Mouse (Mus musculus) testis, postnatal 14 days (tissue): ENCODE data around the gene A030003K21Rik.

ENCODE experiments used
- DNase-seq: peaks from one replicate; pipeline ENCODE4 v3.0.0; 2021; ENCODE audit warnings: low spot score

Gene A030003K21Rik

DNA sequence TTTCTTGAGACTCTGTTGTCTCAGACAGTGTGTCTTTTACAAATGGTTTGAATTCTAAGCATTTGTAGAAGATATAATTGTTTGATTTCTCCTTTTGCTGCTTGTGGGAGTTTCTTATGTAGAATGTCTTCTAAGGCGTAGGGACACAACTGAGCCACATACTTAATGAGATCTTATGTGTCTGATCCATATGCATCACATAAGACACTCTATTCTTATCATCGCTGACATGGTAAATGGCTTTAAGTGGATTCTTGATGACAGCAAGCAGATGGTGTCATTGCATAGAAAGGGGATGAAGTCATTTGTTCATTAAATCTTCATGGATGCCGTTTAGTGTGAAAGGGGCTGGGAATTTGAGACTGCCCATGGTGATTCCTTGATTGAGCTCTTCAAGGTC, 37.3 kb downstream of the A030003K21Rik start:
- no peak for DNase-seq

DNA sequence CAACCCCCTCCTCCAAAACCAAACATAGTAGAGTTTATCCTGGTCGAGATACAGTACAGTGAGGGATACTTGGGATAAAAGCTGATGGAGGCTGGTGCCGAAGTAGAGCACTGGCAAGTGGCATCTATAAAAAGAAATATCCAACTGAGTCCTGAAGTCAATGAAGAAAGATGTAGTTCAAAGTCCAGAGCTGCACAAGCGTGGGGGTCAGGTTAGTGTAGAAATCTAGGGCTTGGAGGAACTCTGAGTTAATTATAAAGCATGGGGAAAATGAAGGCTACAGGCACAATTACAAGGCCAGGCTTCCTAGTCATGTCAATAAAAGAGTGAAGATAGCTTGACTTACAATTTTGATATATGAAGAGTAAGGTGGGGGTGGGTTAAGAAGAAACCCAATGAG, 42.0 kb downstream of the A030003K21Rik start:
- no peak for DNase-seq

- DNase-seq = no peak
Observed at GRCm38 (mm10) chr1:82900567-82900966, 42.6 kb downstream of the A030003K21Rik start.

DNA sequence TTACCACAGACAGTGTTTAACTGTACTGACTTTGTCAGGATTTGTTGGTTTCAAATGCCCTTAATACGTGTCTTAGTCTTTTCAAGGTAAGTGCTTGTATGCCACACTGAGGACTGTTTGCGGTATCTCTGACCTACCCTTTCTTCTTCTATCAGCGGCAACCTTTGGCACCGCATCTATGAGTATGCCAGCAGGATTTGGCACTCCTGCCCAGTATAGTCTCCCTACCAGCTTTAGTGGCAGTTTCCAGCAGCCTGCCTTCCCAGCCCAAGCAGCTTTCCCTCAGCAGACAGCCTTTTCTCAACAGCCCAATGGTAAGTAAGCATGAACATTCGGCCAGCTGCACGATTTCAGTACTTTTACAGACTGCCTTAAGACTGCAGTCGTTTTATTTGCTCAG, 49.9 kb downstream of the A030003K21Rik start:
- DNase-seq = no peak
